Mouse (Mus musculus): ENCODE measurements around the gene Txnrd1.

Txnrd1 gene

GRCm38 (mm10) chr10:82817936-82818335 lies 15.8 kb upstream of the Txnrd1 start:
- no peak for DNase-seq (ENCODE audit: low spot score in 2 of 2)

- no peak for DNase-seq (ENCODE audit: low spot score in 2 of 2)
These were observed 15.1 kb upstream of the Txnrd1 start for GRCm38 (mm10) chr10:82818661-82819060.

- no peak for DNase-seq (ENCODE audit: low spot score in 2 of 2)
These were observed 10.5 kb upstream of the Txnrd1 start for GRCm38 (mm10) chr10:82823108-82823778.

GRCm38 (mm10) chr10:82823779-82824177 lies 10.0 kb upstream of the Txnrd1 start:
- no peak for DNase-seq (ENCODE audit: low spot score in 2 of 2)

GRCm38 (mm10) chr10:82824541-82824940 lies 9.2 kb upstream of the Txnrd1 start:
- no peak for DNase-seq (ENCODE audit: low spot score in 2 of 2)

GRCm38 (mm10) chr10:82826516-82826915 lies 7.2 kb upstream of the Txnrd1 start:
- no peak for DNase-seq (ENCODE audit: low spot score in 2 of 2)

GRCm38 (mm10) chr10:82835898-82836297 lies 2.1 kb downstream of the Txnrd1 start:
- no peak for DNase-seq (ENCODE audit: low spot score in 2 of 2)

- DNase-seq (ENCODE audit: low spot score in 2 of 2): no peak
These were observed 4.6 kb downstream of the Txnrd1 start for GRCm38 (mm10) chr10:82838390-82838789.

GRCm38 (mm10) chr10:82844090-82844489 lies 10.3 kb downstream of the Txnrd1 start:
- DNase-seq (ENCODE audit: low spot score in 2 of 2): no peak

- DNase-seq (ENCODE audit: low spot score in 2 of 2): no peak
These were observed 11.0 kb downstream of the Txnrd1 start for GRCm38 (mm10) chr10:82844731-82845130.

GRCm38 (mm10) chr10:82847821-82848459 lies 14.2 kb downstream of the Txnrd1 start:
- DNase-seq (ENCODE audit: low spot score in 2 of 2): no peak

- DNase-seq (ENCODE audit: low spot score in 2 of 2): no peak
These were observed 16.1 kb downstream of the Txnrd1 start for GRCm38 (mm10) chr10:82849686-82850353.

GRCm38 (mm10) chr10:82850354-82850752 lies 16.6 kb downstream of the Txnrd1 start:
- no peak for DNase-seq (ENCODE audit: low spot score in 2 of 2)

GRCm38 (mm10) chr10:82851751-82852150 lies 18.0 kb downstream of the Txnrd1 start:
- no peak for DNase-seq (ENCODE audit: low spot score in 2 of 2)

- DNase-seq (ENCODE audit: low spot score in 2 of 2): no peak
These were observed 24.4 kb downstream of the Txnrd1 start for GRCm38 (mm10) chr10:82858032-82858680.

GRCm38 (mm10) chr10:82858691-82859532 lies 25.2 kb downstream of the Txnrd1 start:
- DNase-seq (ENCODE audit: low spot score in 2 of 2): peak; percentile 80 to 82

GRCm38 (mm10) chr10:82859533-82859915 lies 25.8 kb downstream of the Txnrd1 start:
- DNase-seq (ENCODE audit: low spot score in 2 of 2): no peak

- peak; percentile 59 to 67 for DNase-seq (ENCODE audit: low spot score in 2 of 2)
These were observed 26.6 kb downstream of the Txnrd1 start for GRCm38 (mm10) chr10:82860181-82860928.

GRCm38 (mm10) chr10:82860929-82861315 lies 27.2 kb downstream of the Txnrd1 start:
- no peak for DNase-seq (ENCODE audit: low spot score in 2 of 2)

GRCm38 (mm10) chr10:82863106-82863680 lies 29.4 kb downstream of the Txnrd1 start:
- no peak for DNase-seq (ENCODE audit: low spot score in 2 of 2)

Data from spleen, postnatal 14 days (tissue).